Mouse (Mus musculus): ENCODE results near the gene Hsf3. TPM values are rescaled to one million over a fixed set of nuclear protein-coding genes. Genes with fewer than 3 reads are reported as not detected.

The Hsf3 gene
- polyA plus RNA-seq, 1 experiment, result not detected

- Histone ChIP-seq H3K79me2 (ENCODE audit: control insufficient read depth, insufficient read depth) (no peaks in the 10 kb centered on the region), H3K4me3 (no peak within 1 kb of the TSS), H3K4me2 (ENCODE audit: low read depth) (no peak within 1 kb of the TSS), H3K27me3 (ENCODE audit: control insufficient read depth, insufficient read depth, insufficient read length) (no peaks in the 10 kb centered on the region), H3K36me3 (ENCODE audit: control insufficient read depth, insufficient read depth) (no peaks in the 10 kb centered on the region), H3ac (ENCODE audit: control insufficient read depth, insufficient read length) (no peak within 1 kb of the TSS)
- TF ChIP-seq REST (IDR thresholded peaks at IDR 0.05; ENCODE audit: insufficient read depth, insufficient read length) (no peak), POLR2A (IDR thresholded peaks at IDR 0.05; ENCODE audit: insufficient read length, low read depth) (no peak), CEBPB (IDR thresholded peaks at IDR 0.05; ENCODE audit: insufficient read depth, poor library complexity, severe bottlenecking) (no peak), MAX (IDR thresholded peaks at IDR 0.05; ENCODE audit: low read depth) (no peak), TCF3 (IDR thresholded peaks at IDR 0.05; ENCODE audit: insufficient read length, low read depth) (no peak), USF1 (IDR thresholded peaks at IDR 0.05; ENCODE audit: low read depth) (no peak), MYOG (IDR thresholded peaks at IDR 0.05; ENCODE audit: control insufficient read depth in 1 of 3, insufficient read depth in 1 of 3, insufficient read length in 2 of 3, low read depth in 2 of 3) (no peak), MYOD1 (IDR thresholded peaks at IDR 0.05; ENCODE audit: control insufficient read depth in 1 of 3, insufficient read length in 2 of 3, low read depth in 2 of 3) (no peak), TCF12 (IDR thresholded peaks at IDR 0.05; ENCODE audit: insufficient read depth, poor library complexity, severe bottlenecking) (no peak), SRF (IDR thresholded peaks at IDR 0.05; ENCODE audit: control insufficient read depth, insufficient read length, low read depth) (no peak), E2F4 (IDR thresholded peaks at IDR 0.05; ENCODE audit: insufficient read depth) (no peak), POLR2AphosphoS2 (IDR thresholded peaks at IDR 0.05; ENCODE audit: insufficient read length, low read depth) (no peak)
These were observed 162.8 kb downstream of the Hsf3 start, which contains the start of gene Vsig4 for GRCm38 (mm10) chrX:96293338-96293737. Gene Vsig4 (minus strand): TSS chrX:96293438.

GRCm38 (mm10) chrX:96256509-96256908, 199.6 kb downstream of the Hsf3 start:
- TF ChIP-seq SRF (IDR thresholded peaks at IDR 0.05; ENCODE audit: control insufficient read depth, insufficient read length, low read depth), result no peak
- no peak for TF ChIP-seq REST (IDR thresholded peaks at IDR 0.05; ENCODE audit: insufficient read depth, insufficient read length)
- Histone ChIP-seq H3K4me2 (ENCODE audit: low read depth) (no peak overlapping the region), H3K79me2 (ENCODE audit: control insufficient read depth, insufficient read depth) (no peaks in the 10 kb centered on the region), H3K36me3 (ENCODE audit: control insufficient read depth, insufficient read depth) (no peaks in the 10 kb centered on the region), H3ac (ENCODE audit: control insufficient read depth, insufficient read length) (no peak overlapping the region), H3K27me3 (ENCODE audit: control insufficient read depth, insufficient read depth, insufficient read length) (no peaks in the 10 kb centered on the region), H3K4me3 (no peak overlapping the region)

Other genes with a start within 250 kb of the Hsf3 start
- gene Vsig4, start 162.9 kb downstream of the Hsf3 start, polyA plus RNA-seq (2012; fragmentation: generic; extraction: Trizol), result not detected
- not detected for gene Heph, start 935 bp downstream of the Hsf3 start, polyA plus RNA-seq (2012; fragmentation: generic; extraction: Trizol)

Data from myocyte (in vitro differentiated cells).